Mouse (Mus musculus): ENCODE measurements around the gene Hist1h2bk. TPM values are rescaled to one million over a fixed set of nuclear protein-coding genes. Genes with fewer than 3 reads are reported as not detected.
"Not testable (repeated sequence)": the region's sequence is repeated elsewhere in the genome, so short reads cannot be mapped to it uniquely, and the experiment has no call there.

Gene Hist1h2bk
- polyA plus RNA-seq, 2 experiments: 6.9 to 24.6 TPM

DNA sequence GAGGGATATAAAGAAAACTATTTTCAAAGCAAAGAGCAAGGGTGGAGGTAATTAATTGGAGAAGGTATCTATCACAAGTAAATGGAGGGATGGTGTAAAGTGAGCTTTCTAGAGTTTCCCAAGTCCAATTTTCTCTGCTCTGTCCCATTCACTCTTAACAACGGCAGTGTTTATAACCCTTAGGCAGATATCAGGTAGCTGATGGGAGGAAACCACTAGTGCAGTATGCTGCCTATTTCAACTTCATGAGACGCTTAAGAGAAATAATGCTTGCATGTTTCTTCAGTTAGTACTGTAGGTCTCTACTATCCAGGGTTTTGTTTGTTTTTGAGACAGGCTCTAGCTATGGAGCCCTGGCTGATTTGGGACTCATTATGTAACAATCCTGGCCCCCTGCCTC is 1.7 kb downstream of the Hist1h2bk start:
- Histone ChIP-seq H3K4me1 (ENCODE audit: control insufficient read depth, insufficient read depth, low read length) (peaks cover 19% of the 10 kb centered on the region), H3K9ac (ENCODE audit: low read depth, low read length, severe bottlenecking) (no peak overlapping the region), H3K4me3 (replicated peaks; ENCODE audit: low read length) (no peak overlapping the region), H3K27me3 (ENCODE audit: control insufficient read depth, insufficient read depth, low read length) (no peaks in the 10 kb centered on the region), H3K9me3 (ENCODE audit: control insufficient read depth, low read length) (no peaks in the 10 kb centered on the region), H3K4me2 (replicated peaks; ENCODE audit: low read depth, low read length, severe bottlenecking) (no peak overlapping the region), H3K36me3 (ENCODE audit: control insufficient read depth, insufficient read depth, low read length) (no peaks in the 10 kb centered on the region), H3K27ac (replicated peaks; ENCODE audit: low read depth, low read length) (peak overlapping the region; percentile 2; the same call in 1 of the 2 replicates)
- DNase-seq (ENCODE audit: low spot score) (no peak), ATAC-seq (ENCODE audit: low FRiP score, low read depth) (no peak)
- 55% methylated on average over 2 of the region's 2 CpGs for WGBS
- TF ChIP-seq POLR2A (IDR thresholded peaks at IDR 0.05; ENCODE audit: borderline replicate concordance, extremely low read depth, insufficient read depth, insufficient read length): no peak

DNA sequence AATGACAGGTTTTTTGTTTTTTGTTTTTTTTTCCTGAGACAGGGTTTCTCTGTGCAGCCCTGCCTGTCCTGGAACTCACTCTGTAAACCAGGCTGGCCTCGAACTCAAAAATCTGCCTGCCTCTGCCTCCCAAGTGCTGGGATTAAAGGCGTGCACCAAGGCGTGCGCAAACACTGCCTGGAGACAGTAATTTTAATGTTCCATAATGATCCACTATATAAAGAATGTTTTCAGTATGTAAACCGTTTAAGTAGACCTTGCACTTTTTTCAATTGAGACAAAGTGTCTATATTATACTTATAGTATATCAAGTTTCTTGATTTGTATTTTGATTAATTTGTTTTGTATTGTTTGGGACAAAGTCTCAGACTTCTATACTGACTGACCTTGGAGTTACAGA is 3.7 kb downstream of the Hist1h2bk start:
- WGBS: 61% methylated on average over 5 of the region's 5 CpGs
- Histone ChIP-seq H3K4me1 (ENCODE audit: control insufficient read depth, insufficient read depth, low read length) (peaks cover 18% of the 10 kb centered on the region), H3K9me3 (ENCODE audit: control insufficient read depth, low read length) (no peaks in the 10 kb centered on the region), H3K27me3 (ENCODE audit: control insufficient read depth, insufficient read depth, low read length) (no peaks in the 10 kb centered on the region), H3K4me2 (replicated peaks; ENCODE audit: low read depth, low read length, severe bottlenecking) (peak overlapping the region; percentile 79; the same call in 1 of the 2 replicates), H3K36me3 (ENCODE audit: control insufficient read depth, insufficient read depth, low read length) (no peaks in the 10 kb centered on the region), H3K9ac (ENCODE audit: low read depth, low read length, severe bottlenecking) (no peak overlapping the region), H3K27ac (replicated peaks; ENCODE audit: low read depth, low read length) (0 out of 2 replicates have a peak overlapping the region, but pooled peaks have one; percentile 38), H3K4me3 (replicated peaks; ENCODE audit: low read length) (no peak overlapping the region)
- DNase-seq (ENCODE audit: low spot score): no peak
- no peak for ATAC-seq (ENCODE audit: low FRiP score, low read depth)
- TF ChIP-seq POLR2A (IDR thresholded peaks at IDR 0.05; ENCODE audit: borderline replicate concordance, extremely low read depth, insufficient read depth, insufficient read length): no peak

DNA sequence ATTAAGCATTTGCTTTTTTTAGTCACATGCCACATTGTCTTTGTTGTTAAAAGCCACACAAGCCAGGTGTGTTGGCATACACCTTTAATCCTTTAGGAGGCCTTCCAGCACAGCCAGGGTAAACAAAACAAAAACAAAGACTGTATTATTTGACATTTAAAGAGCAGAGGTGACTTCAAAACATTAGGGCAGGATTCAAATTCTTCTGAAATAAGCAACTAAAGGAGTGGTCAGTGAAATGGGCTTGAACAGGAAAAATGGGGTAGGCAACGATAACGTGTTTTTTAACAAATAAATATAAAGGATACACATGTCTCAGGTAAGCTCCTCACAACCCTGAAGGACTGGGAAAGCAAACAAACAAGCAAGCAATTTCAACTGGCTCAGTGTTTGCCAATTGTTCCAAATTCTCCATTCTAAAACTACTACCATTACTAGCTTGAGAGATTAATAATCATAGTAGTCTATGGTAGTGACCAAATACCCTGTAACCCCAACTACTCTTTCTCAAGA is 4.3 kb downstream of the Hist1h2bk start:
- no peak for ATAC-seq (ENCODE audit: low FRiP score, low read depth)
- H3K27me3 ChIP-seq (ENCODE audit: control insufficient read depth, insufficient read depth, low read length): no peaks in the 10 kb centered on the region
- peak overlapping the region; percentile 42 for H3K4me3 ChIP-seq (replicated peaks; ENCODE audit: low read length)
- peak overlapping the region; percentile 90 for H3K27ac ChIP-seq (replicated peaks; ENCODE audit: low read depth, low read length)
- H3K9me3 ChIP-seq (ENCODE audit: control insufficient read depth, low read length): no peaks in the 10 kb centered on the region
- WGBS: 9% methylated on average over 2 of the region's 2 CpGs
- H3K4me2 ChIP-seq (replicated peaks; ENCODE audit: low read depth, low read length, severe bottlenecking): peak overlapping the region; percentile 79
- no peak for DNase-seq (ENCODE audit: low spot score)
- no peak for TF ChIP-seq POLR2A (IDR thresholded peaks at IDR 0.05; ENCODE audit: borderline replicate concordance, extremely low read depth, insufficient read depth, insufficient read length)
- no peaks in the 10 kb centered on the region for H3K36me3 ChIP-seq (ENCODE audit: control insufficient read depth, insufficient read depth, low read length)
- peaks cover 19% of the 10 kb centered on the region for H3K4me1 ChIP-seq (ENCODE audit: control insufficient read depth, insufficient read depth, low read length)
- peak overlapping the region; percentile 55 for H3K9ac ChIP-seq (ENCODE audit: low read depth, low read length, severe bottlenecking)

DNA sequence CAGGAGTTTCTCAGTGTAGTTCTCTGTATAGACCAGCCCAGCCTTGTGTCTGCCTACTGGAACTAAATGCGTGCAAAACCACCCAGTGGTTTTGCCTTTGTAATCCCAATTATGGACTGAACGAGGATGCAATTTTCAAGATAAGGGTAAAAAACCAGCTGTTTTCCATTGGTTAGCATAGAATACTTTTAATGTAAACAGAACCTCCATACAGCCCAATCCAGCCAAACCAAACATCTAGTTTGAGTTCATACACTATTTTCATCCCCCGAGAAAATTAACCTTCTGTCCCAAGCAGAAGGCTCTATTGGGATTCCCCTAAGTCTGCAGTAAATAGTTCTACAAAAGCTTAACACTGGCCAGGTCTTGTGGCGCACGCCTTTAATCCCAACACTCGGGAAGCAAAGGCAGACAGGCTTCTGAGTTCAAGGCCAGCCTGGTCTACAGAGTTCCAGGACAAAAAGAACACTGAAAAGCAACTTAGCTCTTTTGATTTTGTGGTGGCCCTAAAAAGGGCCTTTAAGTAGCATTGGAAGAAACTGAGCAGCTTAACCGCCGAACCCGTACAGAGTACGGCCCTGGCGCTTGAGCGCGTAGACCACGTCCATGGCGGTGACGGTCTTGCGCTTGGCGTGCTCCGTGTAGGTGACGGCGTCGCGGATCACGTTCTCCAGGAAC is 4.9 kb downstream of the Hist1h2bk start:
- 1% methylated on average over 18 of the region's 24 CpGs for WGBS
- DNase-seq (ENCODE audit: low spot score): no peak

DNA sequence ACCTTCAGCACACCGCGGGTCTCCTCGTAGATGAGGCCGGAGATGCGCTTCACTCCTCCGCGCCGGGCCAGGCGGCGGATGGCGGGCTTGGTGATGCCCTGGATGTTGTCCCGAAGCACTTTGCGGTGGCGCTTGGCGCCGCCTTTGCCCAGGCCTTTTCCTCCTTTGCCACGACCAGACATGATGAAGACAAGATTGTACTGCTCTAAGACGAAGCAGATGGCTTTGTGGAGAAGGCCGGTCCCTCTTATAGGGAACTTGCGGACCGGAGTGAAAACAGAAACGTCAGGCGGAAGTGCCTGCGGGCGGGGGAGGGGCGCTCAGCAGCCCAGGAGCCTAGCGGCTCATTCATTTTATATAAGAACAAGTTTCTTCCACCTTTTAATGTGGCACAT is 5.5 kb downstream of the Hist1h2bk start, which contains the start of gene Hist1h4i:
TSS of gene Hist1h4i (minus strand) at position 221 of the 395 bp plus-strand sequence.
- ATAC-seq (ENCODE audit: low FRiP score, low read depth): peak; percentile 71
- H3K4me1 ChIP-seq (ENCODE audit: control insufficient read depth, insufficient read depth, low read length): peaks cover 19% of the 10 kb centered on the region
- H3K9ac ChIP-seq (ENCODE audit: low read depth, low read length, severe bottlenecking): peak within 1 kb of the TSS; percentile 55
- DNase-seq (ENCODE audit: low spot score): peak; percentile 96
- H3K27ac ChIP-seq (replicated peaks; ENCODE audit: low read depth, low read length): peak within 1 kb of the TSS; percentile 90
- H3K36me3 ChIP-seq (ENCODE audit: control insufficient read depth, insufficient read depth, low read length); H3K27me3 ChIP-seq (ENCODE audit: control insufficient read depth, insufficient read depth, low read length); H3K9me3 ChIP-seq (ENCODE audit: control insufficient read depth, low read length): not testable (repeated sequence)
- peak within 1 kb of the TSS; percentile 42 for H3K4me3 ChIP-seq (replicated peaks; ENCODE audit: low read length)
- under 1% methylated on average over 21 of the region's 27 CpGs for WGBS
- peak; percentile 58; the same call in 1 of the 2 replicates for TF ChIP-seq POLR2A (IDR thresholded peaks at IDR 0.05; ENCODE audit: borderline replicate concordance, extremely low read depth, insufficient read depth, insufficient read length)
- H3K4me2 ChIP-seq (replicated peaks; ENCODE audit: low read depth, low read length, severe bottlenecking): peak within 1 kb of the TSS; percentile 79

More for the DNA sequence above, 4.9 kb downstream of the Hist1h2bk start:
- peak; percentile 27 for ATAC-seq (ENCODE audit: low FRiP score, low read depth)
- Histone ChIP-seq H3K4me1 (ENCODE audit: control insufficient read depth, insufficient read depth, low read length) (peaks cover 19% of the 10 kb centered on the region), H3K27ac (replicated peaks; ENCODE audit: low read depth, low read length) (peak overlapping the region; percentile 90), H3K27me3 (ENCODE audit: control insufficient read depth, insufficient read depth, low read length) (no peaks in the 10 kb centered on the region), H3K4me2 (replicated peaks; ENCODE audit: low read depth, low read length, severe bottlenecking) (peak overlapping the region; percentile 79), H3K36me3 (ENCODE audit: control insufficient read depth, insufficient read depth, low read length) (no peaks in the 10 kb centered on the region), H3K9me3 (ENCODE audit: control insufficient read depth, low read length) (no peaks in the 10 kb centered on the region), H3K9ac (ENCODE audit: low read depth, low read length, severe bottlenecking) (peak overlapping the region; percentile 55), H3K4me3 (replicated peaks; ENCODE audit: low read length) (peak overlapping the region; percentile 42)
- TF ChIP-seq POLR2A (IDR thresholded peaks at IDR 0.05; ENCODE audit: borderline replicate concordance, extremely low read depth, insufficient read depth, insufficient read length): no peak; the same call in 1 of the 2 replicates
